Comparison of ENCODE assay signal across 14 mouse cellular contexts in genomic region chr2:142832617-142833422, GRCm38 (mm10).
A peak's percentile ranks its signal among the peaks of the same experiment; 100 is the strongest.
DNase-seq lines count a peak whose midpoint lies in the region; ATAC-seq and TF ChIP-seq lines count a peak whose summit lies in the region.
"Had no signal": no experiment of that assay in that cellular context is flagged by ENCODE, and none has a peak within 500 bp of the region (broad histone marks: within the 10 kb centered on the region; RNA-seq: fewer than 3 reads in every experiment).

No protein-coding gene starts in this region.

- H3K4me1 ChIP-seq in limb, embryonic 13.5 days: peaks cover under 1% of the 10 kb centered on the region; the same call in 1 of the 2 replicates
- H3K4me1 ChIP-seq: liver, embryonic 13.5 days had no signal

- 0 out of 2 replicates have a peak, but pooled peaks have one; percentile 29 for ATAC-seq in frontal cortex, adult (ENCODE audit: low TSS enrichment)
- ATAC-seq in limb, embryonic 13.5 days (ENCODE audit: low FRiP score, low read depth): peak; percentile 57; the same call in 1 of the 2 replicates

- no peaks in the 10 kb centered on the region for H3K27me3 ChIP-seq in limb, embryonic 13.5 days
- H3K27me3 ChIP-seq: liver, embryonic 13.5 days had no signal

- no peak for TF ChIP-seq CTCF in brain, embryonic 14.5 days (IDR thresholded peaks at IDR 0.05; ENCODE audit: borderline replicate concordance, extremely low read depth, insufficient read depth, insufficient read length)

- no peak overlapping the region for H3K4me2 ChIP-seq in limb, embryonic 13.5 days (replicated peaks)
- H3K4me2 ChIP-seq: liver, embryonic 13.5 days had no signal

- no peaks in the 10 kb centered on the region for H3K9me3 ChIP-seq in limb, embryonic 13.5 days
- H3K9me3 ChIP-seq: liver, embryonic 13.5 days had no signal

- TF ChIP-seq POLR2A in brain, embryonic 14.5 days (IDR thresholded peaks at IDR 0.05; ENCODE audit: borderline replicate concordance, extremely low read depth, insufficient read depth, insufficient read length, poor library complexity, severe bottlenecking): no peak

- no peak overlapping the region for H3K27ac ChIP-seq in limb, embryonic 13.5 days
- H3K27ac ChIP-seq: left cerebral cortex, adult 2 months; liver, embryonic 13.5 days had no signal

- 58% methylated on average over 10 of the region's 10 CpGs for WGBS in limb, embryonic 13.5 days

- H3K4me3 ChIP-seq in limb, embryonic 13.5 days: no peak overlapping the region
- H3K4me3 ChIP-seq: left cerebral cortex, adult 2 months; liver, embryonic 13.5 days had no signal

- H3K36me3 ChIP-seq in limb, embryonic 13.5 days: peaks cover 6% of the 10 kb centered on the region; the same call in 1 of the 2 replicates
- H3K36me3 ChIP-seq: liver, embryonic 13.5 days had no signal

- H3K9ac ChIP-seq in limb, embryonic 13.5 days: no peak overlapping the region
- H3K9ac ChIP-seq: liver, embryonic 13.5 days had no signal

- DNase-seq in frontal cortex, adult 2 months (ENCODE audit: extremely low spot score in 1 of 2, low spot score in 1 of 2): no peak
- DNase-seq in kidney, postnatal 14 days: peak; percentile 5
- no peak for DNase-seq in kidney, adult 9 months
- DNase-seq in brain, embryonic 14.5 days (ENCODE audit: low read depth): peak; percentile 40
- no peak for DNase-seq in gastrocnemius, adult 18-20 months (ENCODE audit: low spot score)
- DNase-seq in adrenal gland, adult 8-10 months: no peak
- DNase-seq: cerebellum, adult 18-20 months; kidney, adult 18-20 months; liver, embryonic 13.5 days; spleen, adult 18-20 months; thymus, adult 18-20 months had no signal

Comparison
In these comparisons a context has a peak if more than half of its experiments do, and no peak if none do; other contexts are left out.
1. DNase-seq: peak in kidney, postnatal 14 days (single experiment) and brain, embryonic 14.5 days (single experiment); none in frontal cortex, adult 2 months (0 of 2), kidney, adult 9 months (single experiment), gastrocnemius, adult 18-20 months (single experiment) and adrenal gland, adult 8-10 months (single experiment).